Mouse (Mus musculus) E14TG2a.4 (cell line): ENCODE results near the gene Insr.

Experiments
- CTCF ChIP-seq: conservative IDR thresholded peaks from 2 replicates; pipeline ENCODE4 v1.5.1; 2014; ENCODE audit warnings: low read length
- NANOG ChIP-seq: IDR thresholded peaks from 2 replicates; pipeline ENCODE4 v1.6.1; 2014; ENCODE audit warnings: borderline replicate concordance, low read length, mixed read lengths

DNA sequence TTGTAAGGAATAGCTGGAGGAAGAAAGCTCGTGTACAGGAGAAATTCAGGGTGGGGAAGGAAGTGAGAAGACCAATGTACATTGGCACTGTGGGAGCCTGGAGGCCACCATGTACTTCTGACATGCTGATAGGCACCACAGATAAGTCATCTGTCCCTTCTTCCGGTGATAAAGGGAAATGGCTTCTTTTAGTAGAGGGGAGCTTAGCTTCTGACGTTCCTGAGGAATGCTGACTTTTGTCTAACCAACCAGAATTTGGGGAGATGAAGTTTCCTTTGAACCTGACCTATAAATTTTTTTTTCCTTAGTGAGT lies 12.0 kb downstream of the Insr start:
- TF ChIP-seq CTCF (no peak), NANOG (no peak)
